Mouse (Mus musculus) bone marrow, adult 2 months (tissue): ENCODE results near the gene Mpv17l2. TPM values are rescaled to one million over a fixed set of nuclear protein-coding genes. Genes with fewer than 3 reads are reported as not detected.

ENCODE experiments used
- H3K27ac ChIP-seq: fragments of 200-500 bp; 2 replicates; pipeline ENCODE4 v1.5.1; 2012; ENCODE audit warnings: low read depth, mild to moderate bottlenecking, control low read depth, inconsistent platforms, low read length; ENCODE audit not compliant: control insufficient read depth, poor library complexity, insufficient read depth
- H3K4me1 ChIP-seq: fragments of 200-500 bp; 2 replicates; pipeline ENCODE4 v1.6.1; 2011; ENCODE audit warnings: low read length; ENCODE audit not compliant: control insufficient read depth, insufficient read depth
- H3K4me3 ChIP-seq: fragments of 200-500 bp; replicated peaks from 2 replicates; pipeline ENCODE3; 2011; ENCODE audit warnings: mild to moderate bottlenecking, low read depth, low read length, control low read depth; ENCODE audit not compliant: control insufficient read depth
- CTCF ChIP-seq: fragments of 200-500 bp; IDR thresholded peaks from 2 replicates; pipeline ENCODE4 v1.5.1; 2011; ENCODE audit warnings: low read length, control low read depth; ENCODE audit not compliant: control insufficient read depth, insufficient read depth
- POLR2A ChIP-seq: fragments of 200-500 bp; IDR thresholded peaks from 2 replicates; pipeline ENCODE4 v1.6.1; 2011; ENCODE audit warnings: low read depth, mild to moderate bottlenecking, control low read depth, low read length, borderline replicate concordance; ENCODE audit not compliant: control insufficient read depth
- WGBS: fragments of 180-500 bp; shearing (Covaris S2); methylation state at CpG from one replicate; pipeline ENCODE4 v1.1.7; 2018; 5-methylcytosine and 5-hydroxymethylcytosine counted together
- polyA plus RNA-seq: library from polyadenylated mRNA; stranded (reverse); fragments of >200 nt; gene quantifications from 2 replicates; pipeline ENCODE4 v1.2.4, GENCODE M21; 2011; ENCODE audit warnings: low replicate concordance; ENCODE audit not compliant: missing spikeins, insufficient read depth, insufficient read length

Gene Mpv17l2
- 15.1 and 28.2 TPM in 2 replicates for polyA plus RNA-seq

- under 1% methylated on average over 54 of the region's 55 CpGs for WGBS
- Histone ChIP-seq H3K4me3 (peak within 1 kb of the TSS; percentile 70), H3K27ac (peak within 1 kb of the TSS; percentile 87), H3K4me1 (peaks cover 12% of the 10 kb centered on the region)
- no peak for TF ChIP-seq CTCF
- peak; percentile 84 for TF ChIP-seq POLR2A
Measured at GRCm38 (mm10) chr8:70760775-70761406, at the start of gene Mpv17l2. Gene Mpv17l2, minus strand, starts transcription at chr8:70760946.

GRCm38 (mm10) chr8:70808955-70809701, 48.4 kb upstream of the Mpv17l2 start:
- H3K4me3 ChIP-seq: no peak overlapping the region
- WGBS: 72% methylated on average over 8 of the region's 8 CpGs
- H3K4me1 ChIP-seq: peaks cover 10% of the 10 kb centered on the region; the same call in 1 of the 2 replicates
- no peak for TF ChIP-seq CTCF
- TF ChIP-seq POLR2A: no peak
- H3K27ac ChIP-seq: no peak overlapping the region

GRCm38 (mm10) chr8:70808239-70808638, 47.5 kb upstream of the Mpv17l2 start, which contains the start of gene Il12rb1:
Gene Il12rb1, plus strand, starts transcription at chr8:70808449.
- TF ChIP-seq CTCF (no peak), POLR2A (no peak)
- Histone ChIP-seq H3K4me3 (peak within 1 kb of the TSS; percentile 7), H3K27ac (peak within 1 kb of the TSS; percentile 89), H3K4me1 (peaks cover 10% of the 10 kb centered on the region; the same call in 1 of the 2 replicates)
- 15% methylated on average over 5 of the region's 5 CpGs for WGBS

GRCm38 (mm10) chr8:70807304-70807703, 46.6 kb upstream of the Mpv17l2 start:
- Histone ChIP-seq H3K4me1 (peaks cover 10% of the 10 kb centered on the region; the same call in 1 of the 2 replicates), H3K4me3 (no peak overlapping the region), H3K27ac (peak overlapping the region; percentile 89)
- WGBS: 74% methylated on average over 1 of the region's 1 CpGs
- TF ChIP-seq CTCF: no peak
- TF ChIP-seq POLR2A: no peak

- H3K4me3 ChIP-seq: no peak overlapping the region
- H3K27ac ChIP-seq: peak overlapping the region; percentile 89
- 3% methylated on average over 4 of the region's 4 CpGs for WGBS
- peaks cover 10% of the 10 kb centered on the region; the same call in 1 of the 2 replicates for H3K4me1 ChIP-seq
- TF ChIP-seq POLR2A (no peak; the same call in 1 of the 2 replicates), CTCF (no peak)
Measured at GRCm38 (mm10) chr8:70806541-70806940, 45.8 kb upstream of the Mpv17l2 start.

GRCm38 (mm10) chr8:70804481-70805206, 43.9 kb upstream of the Mpv17l2 start, which contains the start of gene Mast3:
Gene Mast3, minus strand, starts transcription at chr8:70805054.
- H3K27ac ChIP-seq: peak within 1 kb of the TSS; percentile 89
- H3K4me3 ChIP-seq: peak within 1 kb of the TSS; percentile 77
- peaks cover 8% of the 10 kb centered on the region; the same call in 1 of the 2 replicates for H3K4me1 ChIP-seq
- under 1% methylated on average over 45 of the region's 45 CpGs for WGBS
- TF ChIP-seq CTCF: no peak
- TF ChIP-seq POLR2A: peak; percentile 79; the same call in 1 of the 2 replicates

- TF ChIP-seq CTCF (no peak), POLR2A (peak; percentile 67; the same call in 1 of the 2 replicates)
- 1% methylated on average over 47 of the region's 47 CpGs for WGBS
- H3K4me3 ChIP-seq: peak overlapping the region; percentile 77
- peaks cover 8% of the 10 kb centered on the region; the same call in 1 of the 2 replicates for H3K4me1 ChIP-seq
- H3K27ac ChIP-seq: peak overlapping the region; percentile 53
Measured at GRCm38 (mm10) chr8:70803761-70804480, 43.2 kb upstream of the Mpv17l2 start.

- H3K4me1 ChIP-seq: peaks cover 7% of the 10 kb centered on the region; the same call in 1 of the 2 replicates
- WGBS: 76% methylated on average over 11 of the region's 11 CpGs
- TF ChIP-seq CTCF (no peak), POLR2A (no peak)
- H3K4me3 ChIP-seq: no peak overlapping the region
- no peak overlapping the region for H3K27ac ChIP-seq
Measured at GRCm38 (mm10) chr8:70802786-70803510, 42.2 kb upstream of the Mpv17l2 start.
